Mouse (Mus musculus) bone marrow, adult 2 months (tissue): ENCODE data around the gene Prune1. TPM values are rescaled to one million over a fixed set of nuclear protein-coding genes. Genes with fewer than 3 reads are reported as not detected.

ENCODE experiments used
- H3K27ac ChIP-seq: fragments of 200-500 bp; 2 replicates; pipeline ENCODE4 v1.5.1; 2012; ENCODE audit warnings: low read depth, mild to moderate bottlenecking, control low read depth, inconsistent platforms, low read length; ENCODE audit not compliant: control insufficient read depth, poor library complexity, insufficient read depth
- H3K4me1 ChIP-seq: fragments of 200-500 bp; 2 replicates; pipeline ENCODE4 v1.6.1; 2011; ENCODE audit warnings: low read length; ENCODE audit not compliant: control insufficient read depth, insufficient read depth
- H3K4me3 ChIP-seq: fragments of 200-500 bp; replicated peaks from 2 replicates; pipeline ENCODE3; 2011; ENCODE audit warnings: mild to moderate bottlenecking, low read depth, low read length, control low read depth; ENCODE audit not compliant: control insufficient read depth
- CTCF ChIP-seq: fragments of 200-500 bp; IDR thresholded peaks from 2 replicates; pipeline ENCODE4 v1.5.1; 2011; ENCODE audit warnings: low read length, control low read depth; ENCODE audit not compliant: control insufficient read depth, insufficient read depth
- POLR2A ChIP-seq: fragments of 200-500 bp; IDR thresholded peaks from 2 replicates; pipeline ENCODE4 v1.6.1; 2011; ENCODE audit warnings: low read depth, mild to moderate bottlenecking, control low read depth, low read length, borderline replicate concordance; ENCODE audit not compliant: control insufficient read depth
- WGBS: fragments of 180-500 bp; shearing (Covaris S2); methylation state at CpG from one replicate; pipeline ENCODE4 v1.1.7; 2018; 5-methylcytosine and 5-hydroxymethylcytosine counted together
- polyA plus RNA-seq: library from polyadenylated mRNA; stranded (reverse); fragments of >200 nt; gene quantifications from 2 replicates; pipeline ENCODE4 v1.2.4, GENCODE M21; 2011; ENCODE audit warnings: low replicate concordance; ENCODE audit not compliant: missing spikeins, insufficient read depth, insufficient read length

Gene Prune1
- polyA plus RNA-seq, 1 experiment = 12.4 TPM

- H3K27ac ChIP-seq = no peak overlapping the region
- TF ChIP-seq POLR2A = no peak
- TF ChIP-seq CTCF = no peak
- 81% methylated on average over 2 of the region's 2 CpGs for WGBS
- no peak overlapping the region for H3K4me3 ChIP-seq
- no peaks in the 10 kb centered on the region for H3K4me1 ChIP-seq
Measured at GRCm38 (mm10) chr3:95210585-95210984, 71.3 kb downstream of the Prune1 start.

GRCm38 (mm10) chr3:95208286-95208685 is 73.6 kb downstream of the Prune1 start:
- TF ChIP-seq POLR2A (no peak), CTCF (no peak)
- H3K27ac ChIP-seq = no peak overlapping the region
- no peak overlapping the region for H3K4me3 ChIP-seq
- WGBS = 86% methylated on average over 4 of the region's 4 CpGs
- H3K4me1 ChIP-seq = no peaks in the 10 kb centered on the region

GRCm38 (mm10) chr3:95203880-95204279 is 78.0 kb downstream of the Prune1 start:
- TF ChIP-seq POLR2A (no peak), CTCF (no peak)
- H3K4me1 ChIP-seq = no peaks in the 10 kb centered on the region
- H3K27ac ChIP-seq = no peak overlapping the region
- 97% methylated on average over 6 of the region's 6 CpGs for WGBS
- no peak overlapping the region for H3K4me3 ChIP-seq

Other genes starting within 250 kb of the Prune1 start
- 288 and 328 TPM in 2 replicates for gene Psmd4, start 239.5 kb downstream of the Prune1 start, polyA plus RNA-seq
- 22.5 and 38.8 TPM in 2 replicates for gene Pip5k1a, start 175.1 kb downstream of the Prune1 start, polyA plus RNA-seq
- 17.0 and 39.0 TPM in 2 replicates for gene Vps72, start 171.1 kb downstream of the Prune1 start, polyA plus RNA-seq
- gene Tmod4, start 157.6 kb downstream of the Prune1 start, polyA plus RNA-seq = 4.5 and 6.1 TPM in 2 replicates
- gene Scnm1, start 148.1 kb downstream of the Prune1 start, polyA plus RNA-seq = 72.6 and 130 TPM in 2 replicates
- gene Lysmd1, start 148.0 kb downstream of the Prune1 start, polyA plus RNA-seq = 9.4 and 10.9 TPM in 2 replicates
- 11.7 and 41.8 TPM in 2 replicates for gene Tnfaip8l2, start 139.7 kb downstream of the Prune1 start, polyA plus RNA-seq
- gene Sema6c, start 121.6 kb downstream of the Prune1 start, polyA plus RNA-seq = 0.49 and 1.2 TPM in 2 replicates
- gene Gabpb2, start 64.2 kb downstream of the Prune1 start, polyA plus RNA-seq = 28.4 and 28.5 TPM in 2 replicates
- 39.5 and 54.7 TPM in 2 replicates for gene Cdc42se1, start 53.3 kb downstream of the Prune1 start, polyA plus RNA-seq
- gene Mllt11, start 49.9 kb downstream of the Prune1 start, polyA plus RNA-seq = 6.0 and 9.1 TPM in 2 replicates
- gene Gm128, start 40.5 kb downstream of the Prune1 start, polyA plus RNA-seq = 0.52 TPM in 1 of 2 replicates, not detected in the other
- gene Bnipl, start 30.9 kb downstream of the Prune1 start, polyA plus RNA-seq = 1.7 TPM in 1 of 2 replicates, not detected in the other
- 50.3 and 67.0 TPM in 2 replicates for gene Mindy1, start 731 bp downstream of the Prune1 start, polyA plus RNA-seq
- gene Anxa9, start 25.1 kb upstream of the Prune1 start, polyA plus RNA-seq = 3.8 and 4.3 TPM in 2 replicates
- 70.3 and 159 TPM in 2 replicates for gene Cers2, start 32.7 kb upstream of the Prune1 start, polyA plus RNA-seq
- gene Setdb1, start 75.1 kb upstream of the Prune1 start, polyA plus RNA-seq = 13.9 and 27.0 TPM in 2 replicates
- gene 4930558C23Rik, start 120.8 kb upstream of the Prune1 start, polyA plus RNA-seq = not detected in 2 replicates
- 15.5 and 18.3 TPM in 2 replicates for gene Arnt, start 152.3 kb upstream of the Prune1 start, polyA plus RNA-seq
- 3.2 and 4.0 TPM in 2 replicates for gene Ctsk, start 217.2 kb upstream of the Prune1 start, polyA plus RNA-seq
- gene Ctss, start 244.7 kb upstream of the Prune1 start, polyA plus RNA-seq = 19.5 and 42.3 TPM in 2 replicates